Mouse (Mus musculus): ENCODE measurements around the gene Ppp6r3.
"Not testable (repeated sequence)": the region's sequence is repeated elsewhere in the genome, so short reads cannot be mapped to it uniquely, and the experiment has no call there.

Gene Ppp6r3

GRCm38 (mm10) chr19:3576451-3577264 lies 1.1 kb upstream of the Ppp6r3 start:
- no peak for DNase-seq (ENCODE audit: low read depth in 2 of 2, low spot score in 2 of 2)

GRCm38 (mm10) chr19:3575276-3575631 lies 295 bp downstream of the Ppp6r3 start:
- DNase-seq (ENCODE audit: low read depth in 2 of 2, low spot score in 2 of 2), result no peak

GRCm38 (mm10) chr19:3574593-3575094 lies 905 bp downstream of the Ppp6r3 start:
- no peak for DNase-seq (ENCODE audit: low read depth in 2 of 2, low spot score in 2 of 2)

- no peak for DNase-seq (ENCODE audit: low read depth in 2 of 2, low spot score in 2 of 2)
Observed at GRCm38 (mm10) chr19:3564309-3564708, 11.2 kb downstream of the Ppp6r3 start.

- no peak for DNase-seq (ENCODE audit: low read depth in 2 of 2, low spot score in 2 of 2)
Observed at GRCm38 (mm10) chr19:3562752-3563151, 12.8 kb downstream of the Ppp6r3 start.

- DNase-seq (ENCODE audit: low read depth in 2 of 2, low spot score in 2 of 2), result no peak
Observed at GRCm38 (mm10) chr19:3562298-3562697, 13.3 kb downstream of the Ppp6r3 start.

GRCm38 (mm10) chr19:3556169-3556827 lies 19.3 kb downstream of the Ppp6r3 start:
- DNase-seq (ENCODE audit: low read depth in 2 of 2, low spot score in 2 of 2), result no peak

- no peak for DNase-seq (ENCODE audit: low read depth in 2 of 2, low spot score in 2 of 2)
Observed at GRCm38 (mm10) chr19:3554785-3555184, 20.8 kb downstream of the Ppp6r3 start.

- DNase-seq (ENCODE audit: low read depth in 2 of 2, low spot score in 2 of 2), result no peak
Observed at GRCm38 (mm10) chr19:3551573-3552159, 23.9 kb downstream of the Ppp6r3 start.

- DNase-seq (ENCODE audit: low read depth in 2 of 2, low spot score in 2 of 2), result no peak
Observed at GRCm38 (mm10) chr19:3550101-3550500, 25.4 kb downstream of the Ppp6r3 start.

- no peak for DNase-seq (ENCODE audit: low read depth in 2 of 2, low spot score in 2 of 2)
Observed at GRCm38 (mm10) chr19:3549263-3549662, 26.3 kb downstream of the Ppp6r3 start.

GRCm38 (mm10) chr19:3548311-3548710 lies 27.2 kb downstream of the Ppp6r3 start:
- no peak for DNase-seq (ENCODE audit: low read depth in 2 of 2, low spot score in 2 of 2)

GRCm38 (mm10) chr19:3544995-3545394 lies 30.6 kb downstream of the Ppp6r3 start:
- DNase-seq (ENCODE audit: low read depth in 2 of 2, low spot score in 2 of 2), result no peak

- DNase-seq (ENCODE audit: low read depth in 2 of 2, low spot score in 2 of 2), result no peak
Observed at GRCm38 (mm10) chr19:3542591-3542990, 33.0 kb downstream of the Ppp6r3 start.

- no peak for DNase-seq (ENCODE audit: low read depth in 2 of 2, low spot score in 2 of 2)
Observed at GRCm38 (mm10) chr19:3540997-3541396, 34.6 kb downstream of the Ppp6r3 start.

- no peak for DNase-seq (ENCODE audit: low read depth in 2 of 2, low spot score in 2 of 2)
Observed at GRCm38 (mm10) chr19:3540254-3540653, 35.3 kb downstream of the Ppp6r3 start.

GRCm38 (mm10) chr19:3539456-3539855 lies 36.1 kb downstream of the Ppp6r3 start:
- DNase-seq (ENCODE audit: low read depth in 2 of 2, low spot score in 2 of 2), result no peak

- DNase-seq (ENCODE audit: low read depth in 2 of 2, low spot score in 2 of 2), result no peak
Observed at GRCm38 (mm10) chr19:3537658-3538057, 37.9 kb downstream of the Ppp6r3 start.

- DNase-seq (ENCODE audit: low read depth in 2 of 2, low spot score in 2 of 2), result no peak
Observed at GRCm38 (mm10) chr19:3534945-3535344, 40.6 kb downstream of the Ppp6r3 start.

GRCm38 (mm10) chr19:3533266-3533966 lies 42.1 kb downstream of the Ppp6r3 start:
- DNase-seq (ENCODE audit: low read depth in 2 of 2, low spot score in 2 of 2), result not testable (repeated sequence)

GRCm38 (mm10) chr19:3532717-3533260 lies 42.8 kb downstream of the Ppp6r3 start:
- DNase-seq (ENCODE audit: low read depth in 2 of 2, low spot score in 2 of 2), result no peak
